Mouse (Mus musculus) liver, adult (tissue): ENCODE measurements around the gene Cog3.

ENCODE experiments used
- GATA4 ChIP-seq: IDR thresholded peaks from 2 replicates; pipeline ENCODE4 v1.6.1; 2014; ENCODE audit warnings: mild to moderate bottlenecking, low read length; ENCODE audit not compliant: insufficient replicate concordance

Gene Cog3

DNA sequence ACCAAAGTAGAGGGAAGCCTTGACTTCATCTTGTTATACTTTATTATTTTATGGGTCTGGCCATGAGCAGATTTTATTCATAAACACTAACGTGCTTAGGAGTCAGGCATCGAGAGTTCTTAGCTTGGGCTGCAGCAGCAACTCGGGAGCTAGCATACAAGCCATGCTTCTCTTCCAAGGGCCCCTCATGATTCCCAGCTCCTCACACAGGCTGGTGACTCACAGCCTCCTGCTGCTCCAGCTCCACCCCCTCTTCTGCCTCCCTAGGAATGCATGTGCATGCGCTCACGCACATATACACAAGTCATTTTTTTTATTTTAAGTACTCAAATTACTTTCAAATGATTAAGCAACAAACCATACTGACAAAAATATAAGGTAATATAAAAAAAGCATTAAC, 26.2 kb downstream of the Cog3 start:
- TF ChIP-seq GATA4, result no peak

DNA sequence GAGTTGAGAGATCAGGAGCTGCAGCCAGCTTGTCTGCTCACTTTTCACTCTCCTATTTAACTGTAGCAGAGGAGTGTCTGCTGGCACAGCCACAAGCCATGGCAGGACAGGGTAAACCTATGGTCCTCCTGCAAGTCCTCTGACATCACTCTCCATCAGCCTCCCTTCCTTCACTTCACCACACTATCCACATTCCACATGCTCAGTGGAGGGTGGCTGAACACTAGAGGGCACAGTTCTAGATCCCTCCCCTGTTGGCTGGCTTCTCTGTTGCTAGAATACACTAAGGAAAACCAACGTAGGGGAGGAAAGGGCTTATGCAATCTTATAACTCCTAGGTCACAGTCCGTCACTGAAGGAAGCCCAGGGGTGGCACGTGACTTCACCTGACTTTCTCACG, 27.3 kb downstream of the Cog3 start:
- no peak for TF ChIP-seq GATA4

DNA sequence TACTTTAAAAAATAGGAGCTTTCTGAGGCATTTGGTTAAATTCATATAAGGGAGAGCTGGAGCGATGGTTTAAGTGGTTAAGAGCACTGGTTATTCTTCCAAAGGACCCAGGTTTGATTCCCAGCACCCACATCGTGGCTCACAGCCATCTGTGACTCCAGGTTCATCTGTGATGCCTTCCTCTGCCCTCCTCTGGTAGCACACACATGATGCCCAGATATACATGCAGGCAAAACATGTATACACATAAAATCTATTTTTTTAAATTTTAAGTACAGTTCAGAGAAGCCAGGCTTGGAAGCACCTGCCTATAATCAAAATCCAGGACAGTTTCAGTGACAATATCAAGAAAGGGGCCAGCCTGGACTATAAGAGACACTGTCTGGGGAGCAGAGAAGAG, 31.5 kb downstream of the Cog3 start:
- TF ChIP-seq GATA4, result no peak

DNA sequence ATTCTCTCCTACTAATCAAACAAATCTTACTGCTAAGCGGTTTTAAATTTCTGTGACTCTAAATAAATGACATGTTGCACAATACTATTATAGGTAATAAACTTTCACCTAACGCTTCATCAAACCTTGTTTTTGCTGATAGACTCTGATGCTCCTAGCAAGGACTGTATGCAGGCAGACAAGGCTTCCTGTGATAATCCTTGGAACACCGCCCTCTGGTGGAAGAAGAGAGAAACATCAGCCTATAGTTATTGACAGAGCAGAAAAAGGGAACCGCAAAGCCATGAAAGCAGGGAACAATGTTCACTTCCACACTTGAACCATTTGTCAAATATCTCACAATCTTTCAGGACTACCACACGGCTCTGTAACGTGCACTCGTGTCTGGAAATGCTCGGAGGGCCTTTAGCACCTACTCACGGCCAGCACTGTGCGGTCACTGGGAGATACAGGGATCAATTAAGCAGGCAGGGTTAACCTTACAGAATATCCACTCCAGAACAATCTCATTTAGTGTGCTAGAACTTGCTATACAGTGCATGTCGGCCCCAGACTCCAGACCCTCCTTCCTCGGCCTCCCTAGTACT, 32.2 kb downstream of the Cog3 start:
- TF ChIP-seq GATA4, result no peak

DNA sequence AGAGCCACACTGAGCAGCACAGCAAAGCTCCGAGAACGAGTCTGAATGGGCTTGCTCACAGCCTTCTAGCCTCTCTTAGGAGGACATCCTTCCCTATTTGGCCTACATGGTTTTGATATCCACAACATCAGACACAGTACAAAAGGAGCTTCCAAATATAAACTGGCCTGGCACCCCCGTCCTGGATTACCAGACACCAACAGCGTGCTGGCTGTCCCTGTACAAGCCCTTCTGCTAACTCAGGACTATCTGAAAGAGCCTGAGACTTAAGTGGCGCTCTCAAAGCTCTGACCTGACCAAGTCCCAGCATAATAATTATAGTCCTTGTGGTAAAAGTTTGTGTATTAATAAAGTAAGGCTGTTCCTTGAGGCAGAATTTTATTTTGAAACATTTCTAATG, 34.2 kb downstream of the Cog3 start:
- TF ChIP-seq GATA4, result no peak

DNA sequence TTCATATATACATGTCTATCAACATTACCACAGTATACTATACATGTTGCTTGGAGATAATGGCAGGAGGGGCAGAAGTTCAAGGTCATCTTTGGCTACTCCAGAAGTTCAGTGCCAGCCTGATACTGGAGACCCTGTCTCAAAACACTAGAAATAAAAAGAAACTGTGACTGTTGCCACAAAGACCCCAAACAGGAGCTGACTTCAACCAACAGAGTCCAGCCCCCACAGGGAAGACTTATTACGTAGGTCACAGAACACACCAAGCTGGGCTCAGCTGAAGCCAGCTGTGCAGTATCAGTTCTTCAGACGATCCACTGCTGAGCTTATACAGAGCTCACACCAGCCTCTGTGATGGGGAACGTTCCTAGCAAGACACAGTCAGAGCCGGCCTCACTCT, 37.9 kb downstream of the Cog3 start:
- TF ChIP-seq GATA4, result no peak

DNA sequence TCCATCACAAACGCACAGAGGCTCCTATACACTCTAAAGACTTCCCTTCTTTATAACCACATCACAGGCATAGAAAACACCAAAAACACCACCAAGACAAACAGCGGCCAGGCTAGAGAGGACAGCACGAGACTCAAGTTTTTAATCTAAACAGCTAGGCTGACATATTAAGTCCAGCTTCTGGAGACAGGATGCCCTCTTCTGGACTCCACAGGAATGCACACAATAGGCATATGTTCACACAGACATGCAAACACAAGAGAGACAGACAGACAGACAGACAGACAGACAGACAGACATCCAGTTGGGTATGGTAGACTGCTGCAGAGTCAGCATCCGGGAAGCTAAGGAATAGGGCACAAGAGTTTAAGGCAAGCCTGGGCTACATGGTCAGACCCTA, 40.7 kb downstream of the Cog3 start:
- no peak for TF ChIP-seq GATA4

DNA sequence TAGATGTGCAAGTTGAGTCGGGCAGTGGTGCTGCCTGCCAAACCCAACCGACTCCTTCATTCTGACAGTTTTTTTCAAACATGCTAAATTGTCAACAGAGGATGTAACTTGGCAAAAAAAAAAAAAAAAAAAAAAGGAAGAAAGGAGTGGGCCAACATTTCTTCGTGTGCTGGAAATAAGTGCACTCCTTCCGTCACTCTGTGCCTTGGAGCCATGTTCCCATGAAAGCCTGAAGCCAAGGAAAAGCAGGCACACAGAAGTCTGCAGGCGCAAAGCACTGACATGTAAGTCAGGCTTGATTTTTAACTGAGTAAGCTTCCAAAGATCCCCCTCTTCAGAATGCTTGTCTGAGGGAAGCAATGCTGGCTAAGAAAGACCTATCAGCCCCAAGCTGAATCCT, 41.6 kb downstream of the Cog3 start:
- no peak for TF ChIP-seq GATA4

DNA sequence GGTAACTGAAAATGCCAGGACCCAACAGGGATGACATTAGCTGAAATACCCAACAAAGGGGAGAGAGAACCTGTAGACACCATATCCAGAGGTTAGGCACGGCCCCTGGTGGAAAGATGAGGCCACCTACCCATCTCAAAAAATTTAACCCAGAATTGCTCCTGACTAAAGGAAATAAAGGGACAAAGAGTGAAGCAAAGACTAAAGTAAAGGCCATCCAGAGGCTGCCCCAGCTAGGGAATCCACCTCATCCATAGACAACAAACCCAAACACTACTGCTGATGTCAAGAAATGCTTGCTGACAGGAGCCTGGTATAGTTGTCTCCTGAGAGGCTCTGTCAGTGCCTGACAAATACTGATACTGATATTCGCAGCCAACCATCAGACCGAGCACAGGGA, 42.6 kb downstream of the Cog3 start:
- no peak for TF ChIP-seq GATA4

DNA sequence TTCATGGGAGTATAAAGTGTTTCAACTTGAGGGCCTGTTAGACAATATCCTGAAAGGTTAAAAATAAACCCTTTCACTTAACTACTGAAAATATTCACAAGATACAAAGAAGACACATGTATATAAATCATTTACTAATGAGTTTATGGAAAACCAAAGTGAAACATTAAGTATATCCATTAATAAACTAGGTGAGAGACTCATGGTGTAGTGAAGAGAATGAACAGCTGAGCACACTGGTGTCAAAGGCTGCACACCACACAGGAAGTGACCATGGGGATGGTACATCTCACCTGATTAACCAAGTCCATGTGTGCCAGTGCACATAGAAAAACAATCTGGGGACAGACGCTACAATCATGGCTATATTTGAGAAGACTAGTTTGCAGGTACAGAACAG, 45.3 kb downstream of the Cog3 start:
- no peak for TF ChIP-seq GATA4

DNA sequence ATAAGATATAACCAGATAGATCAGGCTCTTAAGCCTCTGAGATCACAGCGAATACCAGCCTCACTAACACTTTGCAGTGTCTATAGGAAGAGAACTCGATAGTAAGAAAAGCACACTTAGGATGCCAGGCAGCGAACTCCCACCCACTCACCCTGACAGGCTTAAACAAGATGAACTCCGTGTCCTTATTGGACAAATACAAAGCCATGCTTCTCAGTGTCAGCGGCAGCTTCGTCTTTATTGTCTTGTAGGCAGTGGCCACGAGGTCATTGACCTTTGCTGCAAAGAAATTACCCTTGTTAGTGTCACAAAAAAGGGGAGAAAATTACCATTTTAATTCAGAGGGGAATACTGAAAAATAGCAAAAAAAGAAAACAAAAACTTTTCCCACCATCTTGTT, 46.5 kb downstream of the Cog3 start:
- TF ChIP-seq GATA4, result no peak

DNA sequence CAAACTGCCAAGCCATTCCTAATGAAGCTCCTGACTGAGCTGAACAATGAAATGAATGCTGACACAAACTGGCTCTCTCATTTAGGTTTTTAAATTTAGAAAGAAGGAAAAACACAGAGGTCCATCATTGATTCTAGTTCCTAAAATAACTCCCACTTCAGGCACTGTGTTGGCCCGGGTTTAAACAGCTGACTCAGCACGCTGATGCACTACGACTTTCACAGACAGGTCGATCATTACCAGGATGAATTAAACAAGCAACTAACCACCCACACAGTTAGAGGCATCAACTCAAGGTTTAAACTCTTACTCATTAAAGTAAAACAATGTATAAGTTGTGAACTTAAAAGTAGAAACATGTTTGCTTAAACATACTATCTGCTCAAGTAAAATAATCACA, 47.7 kb downstream of the Cog3 start:
- no peak for TF ChIP-seq GATA4

DNA sequence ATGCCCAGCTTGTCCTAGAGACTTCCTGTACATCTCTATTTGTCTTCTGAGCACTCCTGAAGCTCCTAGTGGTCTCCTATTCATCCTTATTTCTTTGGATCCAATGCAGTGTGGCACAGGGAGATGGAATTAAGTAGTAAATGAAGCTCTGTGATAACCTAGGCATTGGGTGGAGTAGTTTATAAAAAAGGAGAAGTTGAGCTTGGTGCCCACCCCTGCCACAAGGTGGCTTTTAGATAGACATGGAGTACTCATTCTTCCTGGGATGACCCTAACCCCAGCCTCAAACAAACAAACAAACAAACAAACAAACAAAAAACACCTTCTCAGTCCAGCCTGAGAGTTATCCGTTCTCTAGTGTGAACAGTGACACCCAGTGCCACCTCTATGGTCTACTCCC, 56.4 kb downstream of the Cog3 start:
- TF ChIP-seq GATA4, result no peak

DNA sequence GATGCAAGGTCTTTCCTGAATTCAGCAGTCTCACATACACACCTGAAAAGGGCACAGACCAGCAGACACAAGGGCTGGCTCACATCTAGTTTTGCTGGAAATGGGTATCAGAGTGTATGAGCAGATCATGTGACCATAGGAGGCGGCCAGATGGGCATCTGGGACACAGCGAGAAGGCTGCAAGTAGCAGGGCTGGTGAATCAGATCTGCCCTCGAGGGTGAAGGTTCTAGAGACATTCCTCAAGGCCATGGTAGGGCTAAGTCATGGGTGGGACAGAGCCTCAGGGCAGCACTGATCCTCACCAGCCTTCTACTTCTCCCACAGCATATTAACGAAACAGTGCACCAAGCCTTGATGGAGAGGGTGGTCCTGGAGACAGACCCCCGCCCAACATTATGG, 58.2 kb downstream of the Cog3 start:
- TF ChIP-seq GATA4, result no peak

DNA sequence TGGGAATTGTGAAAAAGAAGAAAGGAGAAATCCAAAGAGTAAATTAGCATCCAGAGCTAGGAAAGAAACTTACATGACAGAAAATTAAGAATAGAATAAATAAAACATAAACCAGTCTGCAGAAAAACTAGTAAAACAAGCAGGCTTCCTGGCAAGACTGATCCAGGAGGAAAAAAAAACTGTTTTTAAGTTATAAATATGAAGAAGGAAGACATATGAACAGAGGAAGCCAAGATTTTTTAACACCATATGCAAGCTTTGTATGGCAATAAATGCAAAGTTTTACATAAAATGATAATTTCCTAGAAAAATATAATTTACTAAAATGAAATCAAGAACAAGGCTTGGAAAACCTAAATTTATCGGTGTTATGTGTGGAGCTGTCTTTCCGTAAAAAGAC, 63.9 kb downstream of the Cog3 start:
- TF ChIP-seq GATA4, result no peak

DNA sequence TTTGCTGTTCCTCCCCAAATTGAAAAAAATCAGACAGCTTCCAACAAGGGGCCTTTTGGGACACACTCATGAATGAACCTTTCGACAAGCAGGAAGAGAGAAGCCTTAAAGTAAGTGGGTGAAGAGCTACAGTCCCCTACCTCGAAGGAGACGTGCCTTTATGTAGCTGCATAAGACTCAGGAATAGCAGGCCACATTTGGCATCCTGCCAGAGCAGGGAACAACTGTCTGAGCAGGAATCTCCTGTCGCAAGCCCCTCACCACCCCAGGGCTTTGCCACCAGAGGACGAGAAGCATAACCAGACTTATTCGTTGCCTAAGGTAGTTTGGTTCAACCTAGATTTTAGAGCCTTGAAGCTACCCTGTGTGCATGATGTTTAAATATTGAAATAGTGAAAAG, 78.0 kb downstream of the Cog3 start:
- TF ChIP-seq GATA4, result no peak

DNA sequence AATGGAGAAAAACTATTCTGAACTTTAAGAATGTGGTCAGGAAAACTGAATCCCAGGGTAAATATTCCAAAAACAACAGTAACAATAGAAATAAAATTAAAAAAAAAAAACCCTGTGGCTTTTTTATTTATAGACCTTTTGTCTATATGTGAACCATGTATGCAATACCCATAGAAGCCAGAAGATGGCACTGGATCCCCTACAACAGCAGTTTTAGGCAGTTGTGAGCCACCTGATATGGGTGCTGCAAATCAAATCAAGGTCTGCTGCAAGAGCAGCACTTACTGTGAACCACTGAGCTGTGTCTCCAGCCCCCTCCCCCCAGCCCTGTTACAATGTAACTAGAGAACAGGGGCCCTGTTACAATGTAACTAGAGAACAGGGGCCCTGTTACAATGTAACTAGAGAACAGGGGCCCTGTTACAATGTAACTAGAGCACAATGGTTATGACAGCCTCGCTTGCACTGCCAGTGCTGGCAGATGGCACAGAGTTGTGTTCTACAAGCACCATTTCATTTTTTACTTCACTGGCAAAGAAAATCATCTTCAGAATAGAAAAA, 85.2 kb downstream of the Cog3 start:
- no peak for TF ChIP-seq GATA4
